Mouse (Mus musculus) ES-E14 (cell line): Measurements from ENCODE around the gene Ell.

Experiments
- CHD2 ChIP-seq: IDR thresholded peaks from 2 replicates; pipeline ENCODE4 v1.6.1; 2014; ENCODE audit warnings: mild to moderate bottlenecking, low read depth, low read length, inconsistent platforms
- MAFK ChIP-seq: IDR thresholded peaks from 2 replicates; pipeline ENCODE4 v1.6.1; 2014; ENCODE audit warnings: mild to moderate bottlenecking, low read depth, low read length, inconsistent platforms; ENCODE audit not compliant: insufficient read depth
- ZNF384 ChIP-seq: IDR thresholded peaks from 2 replicates; pipeline ENCODE4 v1.6.1; 2012; ENCODE audit warnings: low read depth, low read length, inconsistent platforms

DNA sequence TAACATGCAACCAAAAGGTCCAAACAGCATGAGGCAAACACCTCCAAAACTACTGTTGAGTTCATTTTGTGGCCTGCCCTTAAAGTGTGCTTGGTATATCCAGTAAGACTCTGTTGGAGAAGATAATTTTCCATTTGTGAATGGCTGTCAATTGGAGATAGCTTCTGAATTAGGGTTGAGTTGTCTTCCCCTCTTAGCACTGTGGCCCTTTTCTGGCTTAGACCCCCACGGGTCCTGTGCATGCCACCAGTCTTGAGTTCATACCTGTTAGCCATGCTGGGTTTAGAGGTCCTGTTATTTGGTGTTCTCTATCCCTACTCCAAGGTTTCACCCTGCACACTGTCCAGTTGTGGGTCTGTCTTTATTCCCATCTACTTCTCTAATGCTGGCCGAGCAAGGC is 27.5 kb upstream of the Ell start:
- TF ChIP-seq MAFK (no peak), CHD2 (no peak), ZNF384 (no peak)
